Mouse (Mus musculus) midbrain, embryonic 15.5 days (tissue): ENCODE measurements around the gene Ddi2. TPM values are rescaled to one million over a fixed set of nuclear protein-coding genes. Genes with fewer than 3 reads are reported as not detected.

ENCODE experiments used
- ATAC-seq: fragments of 200-750 bp; cut with Nextera tagmentation; replicated peaks from 2 replicates; pipeline ENCODE4 v1.8.0; 2017; ENCODE audit warnings: moderate TSS enrichment
- H3K27ac ChIP-seq: fragments of 300-500 bp; sonication (generic); 2 replicates; pipeline ENCODE4 v1.5.1; 2015; ENCODE audit warnings: mild to moderate bottlenecking, inconsistent platforms
- H3K27me3 ChIP-seq: fragments of 300-500 bp; sonication (generic); replicated peaks from 2 replicates; pipeline ENCODE4 v1.6.1; 2015; ENCODE audit warnings: inconsistent platforms
- H3K36me3 ChIP-seq: fragments of 300-500 bp; sonication (generic); replicated peaks from 2 replicates; pipeline ENCODE4 v1.6.1; 2015; ENCODE audit warnings: inconsistent platforms
- H3K4me1 ChIP-seq: fragments of 300-500 bp; sonication (generic); 2 replicates; pipeline ENCODE4 v1.6.1; 2015; ENCODE audit warnings: inconsistent platforms
- H3K4me2 ChIP-seq: fragments of 300-500 bp; sonication (generic); 2 replicates; pipeline ENCODE4 v1.6.1; 2015; ENCODE audit warnings: inconsistent platforms, mild to moderate bottlenecking, moderate library complexity
- H3K4me3 ChIP-seq: fragments of 300-500 bp; sonication (generic); 2 replicates; pipeline ENCODE4 v1.5.1; 2015; ENCODE audit warnings: mild to moderate bottlenecking, inconsistent platforms
- H3K9ac ChIP-seq: fragments of 300-500 bp; sonication (generic); 2 replicates; pipeline ENCODE4 v1.6.1; 2015; ENCODE audit warnings: mild to moderate bottlenecking, inconsistent platforms
- H3K9me3 ChIP-seq: fragments of 300-500 bp; sonication (generic); 2 replicates; pipeline ENCODE4 v1.6.1; 2016; ENCODE audit warnings: inconsistent platforms
- WGBS: fragments of 180-500 bp; shearing (Covaris S2); methylation state at CpG from one replicate; pipeline ENCODE4 v1.1.7; 2015; ENCODE audit warnings: mixed read lengths; 5-methylcytosine and 5-hydroxymethylcytosine counted together
- polyA plus RNA-seq: library from polyadenylated mRNA; unstranded; fragments of >200 nt; fragmentation: Nextera tagmentation; extraction: Ambion mirVana; gene quantifications from 2 replicates; pipeline ENCODE4 v1.2.1, GENCODE M21; 2015

Gene Ddi2
- polyA plus RNA-seq, 1 experiment from 2014 or later, result 13.3 TPM

GRCm38 (mm10) chr4:141682706-141683230, 40.5 kb downstream of the Ddi2 start:
- H3K36me3 ChIP-seq, result peaks cover 14% of the 10 kb centered on the region
- no peak overlapping the region for H3K4me3 ChIP-seq
- H3K27ac ChIP-seq, result no peak overlapping the region
- 58% methylated on average over 12 of the region's 12 CpGs for WGBS
- H3K9me3 ChIP-seq, result no peaks in the 10 kb centered on the region
- ATAC-seq, result no peak
- H3K4me1 ChIP-seq, result no peaks in the 10 kb centered on the region
- H3K27me3 ChIP-seq, result no peaks in the 10 kb centered on the region
- H3K9ac ChIP-seq, result no peak overlapping the region
- no peak overlapping the region for H3K4me2 ChIP-seq

- no peak for ATAC-seq
- Histone ChIP-seq H3K9ac (no peak overlapping the region), H3K9me3 (no peaks in the 10 kb centered on the region), H3K27me3 (no peaks in the 10 kb centered on the region), H3K27ac (no peak overlapping the region), H3K36me3 (peaks cover 14% of the 10 kb centered on the region), H3K4me2 (no peak overlapping the region), H3K4me3 (no peak overlapping the region), H3K4me1 (no peaks in the 10 kb centered on the region)
- WGBS, result 62% methylated on average over 7 of the region's 7 CpGs
These were observed 41.5 kb downstream of the Ddi2 start for GRCm38 (mm10) chr4:141681767-141682166.

GRCm38 (mm10) chr4:141680892-141681291, 42.3 kb downstream of the Ddi2 start:
- Histone ChIP-seq H3K27ac (no peak overlapping the region), H3K27me3 (no peaks in the 10 kb centered on the region), H3K4me2 (no peak overlapping the region), H3K36me3 (peaks cover 11% of the 10 kb centered on the region), H3K4me3 (no peak overlapping the region), H3K9me3 (no peaks in the 10 kb centered on the region), H3K9ac (no peak overlapping the region), H3K4me1 (no peaks in the 10 kb centered on the region)
- 80% methylated on average over 12 of the region's 12 CpGs for WGBS
- ATAC-seq, result no peak

GRCm38 (mm10) chr4:141679016-141679415, 44.2 kb downstream of the Ddi2 start:
- no peaks in the 10 kb centered on the region for H3K9me3 ChIP-seq
- no peak for ATAC-seq
- H3K4me1 ChIP-seq, result no peaks in the 10 kb centered on the region
- H3K4me3 ChIP-seq, result no peak overlapping the region
- 89% methylated on average over 2 of the region's 2 CpGs for WGBS
- no peaks in the 10 kb centered on the region for H3K36me3 ChIP-seq
- no peak overlapping the region for H3K9ac ChIP-seq
- H3K27ac ChIP-seq, result no peak overlapping the region
- H3K27me3 ChIP-seq, result no peaks in the 10 kb centered on the region
- no peak overlapping the region for H3K4me2 ChIP-seq

GRCm38 (mm10) chr4:141676462-141676979, 46.7 kb downstream of the Ddi2 start:
- 85% methylated on average over 5 of the region's 5 CpGs for WGBS
- Histone ChIP-seq H3K27me3 (no peaks in the 10 kb centered on the region), H3K36me3 (no peaks in the 10 kb centered on the region), H3K4me3 (no peak overlapping the region), H3K4me1 (no peaks in the 10 kb centered on the region), H3K9ac (no peak overlapping the region), H3K9me3 (no peaks in the 10 kb centered on the region), H3K27ac (no peak overlapping the region), H3K4me2 (no peak overlapping the region)
- no peak for ATAC-seq

GRCm38 (mm10) chr4:141672325-141672724, 50.9 kb downstream of the Ddi2 start:
- 81% methylated on average over 13 of the region's 13 CpGs for WGBS
- H3K36me3 ChIP-seq, result no peaks in the 10 kb centered on the region

GRCm38 (mm10) chr4:141671389-141671788, 51.8 kb downstream of the Ddi2 start:
- H3K4me2 ChIP-seq, result no peak overlapping the region
- WGBS, result 81% methylated on average over 4 of the region's 4 CpGs
- no peaks in the 10 kb centered on the region for H3K4me1 ChIP-seq
- no peak overlapping the region for H3K27ac ChIP-seq
- H3K27me3 ChIP-seq, result no peaks in the 10 kb centered on the region
- no peak for ATAC-seq
- no peak overlapping the region for H3K4me3 ChIP-seq
- H3K9ac ChIP-seq, result no peak overlapping the region
- no peaks in the 10 kb centered on the region for H3K36me3 ChIP-seq
- H3K9me3 ChIP-seq, result no peaks in the 10 kb centered on the region

More at GRCm38 (mm10) chr4:141672325-141672724, 50.9 kb downstream of the Ddi2 start:
- Histone ChIP-seq H3K9me3 (no peaks in the 10 kb centered on the region), H3K4me1 (no peaks in the 10 kb centered on the region), H3K27me3 (no peaks in the 10 kb centered on the region), H3K4me2 (no peak overlapping the region), H3K27ac (no peak overlapping the region), H3K9ac (no peak overlapping the region), H3K4me3 (no peak overlapping the region)
- no peak for ATAC-seq

GRCm38 (mm10) chr4:141669898-141670712, 53.1 kb downstream of the Ddi2 start:
- Histone ChIP-seq H3K36me3 (no peaks in the 10 kb centered on the region), H3K27ac (no peak overlapping the region), H3K9ac (no peak overlapping the region), H3K9me3 (no peaks in the 10 kb centered on the region), H3K4me1 (peaks cover under 1% of the 10 kb centered on the region; the same call in 1 of the 2 replicates), H3K4me2 (no peak overlapping the region), H3K4me3 (no peak overlapping the region), H3K27me3 (no peaks in the 10 kb centered on the region)
- 89% methylated on average over 18 of the region's 18 CpGs for WGBS
- no peak for ATAC-seq

GRCm38 (mm10) chr4:141664799-141665198, 58.4 kb downstream of the Ddi2 start, which contains the start of gene Plekhm2:
TSS of gene Plekhm2 (minus strand) at chr4:141664899.
- Histone ChIP-seq H3K9me3 (no peaks in the 10 kb centered on the region), H3K4me1 (peaks cover 19% of the 10 kb centered on the region), H3K4me3 (peak within 1 kb of the TSS; percentile 93), H3K27me3 (no peaks in the 10 kb centered on the region), H3K9ac (peak within 1 kb of the TSS; percentile 98), H3K27ac (peak within 1 kb of the TSS; percentile 85), H3K36me3 (no peaks in the 10 kb centered on the region), H3K4me2 (peak within 1 kb of the TSS; percentile 88)
- no peak; the same call in 1 of the 2 replicates for ATAC-seq
- 72% methylated on average over 8 of the region's 8 CpGs for WGBS

- Histone ChIP-seq H3K4me2 (peak overlapping the region; percentile 88), H3K9me3 (no peaks in the 10 kb centered on the region), H3K27ac (peak overlapping the region; percentile 85), H3K36me3 (no peaks in the 10 kb centered on the region), H3K9ac (peak overlapping the region; percentile 98), H3K4me3 (peak overlapping the region; percentile 93), H3K27me3 (no peaks in the 10 kb centered on the region), H3K4me1 (peaks cover 19% of the 10 kb centered on the region)
- under 1% methylated on average over 56 of the region's 60 CpGs for WGBS
- ATAC-seq, result peak; percentile 87
These were observed 59.0 kb downstream of the Ddi2 start for GRCm38 (mm10) chr4:141664011-141664745.

- Histone ChIP-seq H3K4me1 (peaks cover 19% of the 10 kb centered on the region), H3K9me3 (no peaks in the 10 kb centered on the region), H3K36me3 (no peaks in the 10 kb centered on the region), H3K27ac (peak overlapping the region; percentile 85), H3K27me3 (no peaks in the 10 kb centered on the region), H3K4me3 (peak overlapping the region; percentile 93), H3K9ac (peak overlapping the region; percentile 98), H3K4me2 (peak overlapping the region; percentile 88)
- WGBS, result 4% methylated on average over 46 of the region's 47 CpGs
- peak; percentile 46 for ATAC-seq
These were observed 59.9 kb downstream of the Ddi2 start for GRCm38 (mm10) chr4:141663122-141663931.
